Mouse (Mus musculus) CD4-positive, CD25-positive, alpha-beta regulatory T cell, adult 4 months (primary cell): ENCODE data around the gene Eif4h. TPM values are rescaled to one million over a fixed set of nuclear protein-coding genes. Genes with fewer than 3 reads are reported as not detected.
A peak's percentile ranks its signal among the peaks of the same experiment; 100 is the strongest.
"Not testable (repeated sequence)": the region's sequence is repeated elsewhere in the genome, so short reads cannot be mapped to it uniquely, and the experiment has no call there.

Experiments
- ATAC-seq: one replicate; pipeline ENCODE4 v1.8.0; 2017
- polyA plus RNA-seq, 2 experiments: library from polyadenylated mRNA; unstranded; fragments of 100-300 nt; shearing (Covaris generic); gene quantifications; one replicate each; pipeline ENCODE4 v1.2.1; 2017

Gene Eif4h
- polyA plus RNA-seq, 2 experiments from 2014 or later: 94.2 to 96.9 TPM

- not testable (repeated sequence) for ATAC-seq
Measured at GRCm38 (mm10) chr5:134648976-134649375, 9.7 kb upstream of the Eif4h start.

- ATAC-seq: no peak
Measured at GRCm38 (mm10) chr5:134647394-134647793, 8.1 kb upstream of the Eif4h start.

DNA sequence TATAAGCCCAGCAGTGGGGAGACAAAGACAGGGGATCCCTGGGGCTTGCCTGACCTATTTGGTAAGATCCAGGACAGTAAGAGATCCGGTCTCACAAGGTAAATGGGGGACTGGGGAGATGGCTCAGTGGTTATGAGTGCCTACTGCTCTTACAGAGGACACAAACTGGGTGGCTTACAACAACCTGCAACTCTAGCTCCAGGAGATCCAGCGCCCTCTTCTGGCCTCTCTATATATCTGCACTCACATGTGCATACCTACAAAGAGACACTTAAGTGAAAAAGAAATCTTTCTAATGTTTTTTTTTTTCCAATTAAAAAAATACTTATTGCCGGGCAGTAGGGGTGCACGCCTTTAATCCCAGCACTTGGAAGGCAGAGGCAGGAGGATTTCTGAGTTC, 7.2 kb upstream of the Eif4h start:
- ATAC-seq: no peak

GRCm38 (mm10) chr5:134644643-134645118, 5.4 kb upstream of the Eif4h start:
- no peak for ATAC-seq

DNA sequence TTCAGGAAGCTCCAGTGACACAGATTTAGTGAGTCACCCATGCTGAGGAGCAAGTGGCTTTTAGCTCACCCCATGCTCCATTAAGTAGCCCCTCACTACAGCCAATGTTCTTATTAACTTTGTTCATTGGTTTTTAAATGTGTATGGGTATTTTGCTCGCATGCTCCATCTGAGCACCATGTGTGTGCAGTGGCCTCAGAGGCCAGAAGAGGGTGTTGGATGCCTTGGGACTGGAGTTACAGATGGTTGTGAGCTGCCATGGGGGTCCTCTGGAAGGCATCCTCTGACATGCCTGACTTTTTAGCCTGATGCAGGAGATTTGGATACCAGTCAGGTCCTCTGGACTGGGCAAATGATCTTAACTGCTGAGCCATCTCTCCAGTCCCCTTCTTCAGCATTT, 4.8 kb upstream of the Eif4h start:
- ATAC-seq: no peak

DNA sequence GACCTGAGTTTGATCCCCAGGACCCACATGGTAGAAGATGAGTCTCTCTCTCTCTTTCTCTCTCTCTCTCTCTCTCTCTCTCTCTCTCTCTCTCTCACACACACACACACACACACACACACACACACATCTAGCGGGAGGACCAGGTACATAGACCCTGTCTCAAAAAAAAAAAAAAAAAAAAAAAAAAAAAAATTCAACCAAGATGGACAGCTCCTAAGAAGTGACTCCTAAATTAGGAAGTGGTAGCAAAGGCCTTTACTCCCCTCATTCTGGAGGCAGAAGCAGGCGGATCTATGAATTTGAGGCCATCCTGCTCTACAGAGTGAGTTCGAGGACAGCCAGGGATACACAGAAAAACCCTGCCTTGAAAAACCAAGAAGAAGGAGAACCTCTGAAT, 1.1 kb upstream of the Eif4h start:
- ATAC-seq: no peak

DNA sequence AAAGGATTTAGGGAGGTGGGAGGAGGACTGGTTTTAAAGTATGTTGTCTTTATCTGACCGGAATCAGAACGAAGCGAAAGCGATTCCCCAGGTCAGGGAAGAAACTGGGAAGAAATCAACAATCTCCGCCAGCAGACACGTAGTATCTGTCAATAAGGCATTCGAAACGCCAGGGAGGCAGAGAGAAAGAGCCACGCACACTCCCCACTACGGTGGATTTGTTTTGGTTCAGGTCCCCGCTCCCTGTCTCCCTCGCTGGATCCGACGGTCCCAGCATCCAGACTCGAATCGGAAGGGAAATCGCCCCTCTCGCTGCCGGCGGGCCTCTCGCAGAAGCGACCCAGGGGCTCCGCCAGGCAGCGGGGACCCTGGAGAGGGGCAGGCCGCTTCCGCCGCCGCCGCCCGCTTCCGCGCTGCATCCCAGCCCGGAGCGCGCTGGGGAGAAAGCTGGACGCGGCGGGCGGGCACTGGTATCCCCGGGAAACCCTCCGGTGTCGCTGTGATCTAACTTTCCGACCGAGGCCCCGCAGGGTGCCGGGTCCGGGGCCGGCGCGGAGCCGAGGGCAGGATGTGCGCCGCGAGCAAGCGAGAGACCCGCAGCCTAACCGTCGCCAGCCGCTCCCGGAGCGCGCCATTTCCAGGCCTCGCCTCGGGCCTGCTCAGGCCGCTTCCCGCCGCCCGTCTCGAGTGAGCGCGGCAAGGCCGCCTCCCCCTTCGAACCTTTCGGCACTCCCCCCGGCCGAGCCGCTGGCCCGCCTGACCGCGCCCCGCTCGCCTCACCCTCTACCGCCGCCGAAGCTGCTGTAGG, 625 bp downstream of the Eif4h start:
- peak; percentile 61 for ATAC-seq

GRCm38 (mm10) chr5:134637820-134638367, 1.4 kb downstream of the Eif4h start:
- ATAC-seq: no peak

GRCm38 (mm10) chr5:134632841-134633240, 6.4 kb downstream of the Eif4h start:
- ATAC-seq: no peak

- ATAC-seq: no peak
Measured at GRCm38 (mm10) chr5:134630835-134631234, 8.5 kb downstream of the Eif4h start.

- ATAC-seq: no peak
Measured at GRCm38 (mm10) chr5:134629508-134629907, 9.8 kb downstream of the Eif4h start.

GRCm38 (mm10) chr5:134622069-134622468, 17.2 kb downstream of the Eif4h start:
- ATAC-seq: no peak

DNA sequence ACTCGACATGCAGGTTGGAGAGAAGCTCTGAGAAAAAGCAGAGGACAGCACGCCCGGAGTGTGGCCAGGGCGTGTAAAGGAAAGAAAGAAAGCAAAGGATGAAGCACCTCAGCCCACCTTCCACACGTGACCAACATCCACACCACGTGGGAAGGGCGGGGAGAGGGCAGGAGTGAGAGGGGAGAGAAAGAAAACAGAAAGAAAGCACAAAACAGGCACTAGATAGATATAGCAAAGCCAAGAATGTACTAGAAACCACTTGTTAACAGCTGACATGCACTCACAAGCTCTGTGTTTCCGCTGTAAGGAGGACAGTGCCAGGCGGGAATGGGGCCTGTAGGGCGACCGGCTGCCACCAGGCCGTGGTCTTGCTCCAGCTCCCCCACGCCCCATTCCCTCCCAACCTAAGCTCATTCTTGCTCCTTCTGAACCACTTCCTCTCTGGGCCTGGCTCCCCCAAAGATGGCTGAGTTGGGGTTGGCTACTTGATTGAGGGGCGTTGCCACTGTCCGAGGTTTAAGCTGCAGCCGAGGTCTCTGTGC, 18.1 kb downstream of the Eif4h start:
- ATAC-seq: no peak

GRCm38 (mm10) chr5:134620457-134620856, 18.8 kb downstream of the Eif4h start:
- no peak for ATAC-seq

DNA sequence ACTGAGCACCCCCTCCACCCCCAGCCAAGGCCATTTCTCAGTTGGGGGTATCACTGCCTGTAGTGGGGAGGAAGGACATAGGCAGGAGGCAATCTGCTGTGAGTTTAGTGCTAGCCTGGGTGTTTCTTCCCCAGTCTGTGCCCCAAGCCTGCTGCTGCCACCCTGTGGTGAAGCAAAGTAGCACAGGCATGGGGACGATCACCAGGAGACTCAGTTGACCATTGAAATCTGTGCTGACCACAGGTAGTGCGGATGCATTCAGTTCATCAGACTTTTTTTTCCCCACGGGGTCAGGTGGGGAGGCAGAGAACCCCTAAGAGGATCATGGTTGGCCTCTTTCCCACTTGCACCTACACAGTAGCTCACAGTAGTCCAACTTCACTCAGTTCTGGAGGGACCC, 22.2 kb downstream of the Eif4h start:
- peak; percentile 68 for ATAC-seq

DNA sequence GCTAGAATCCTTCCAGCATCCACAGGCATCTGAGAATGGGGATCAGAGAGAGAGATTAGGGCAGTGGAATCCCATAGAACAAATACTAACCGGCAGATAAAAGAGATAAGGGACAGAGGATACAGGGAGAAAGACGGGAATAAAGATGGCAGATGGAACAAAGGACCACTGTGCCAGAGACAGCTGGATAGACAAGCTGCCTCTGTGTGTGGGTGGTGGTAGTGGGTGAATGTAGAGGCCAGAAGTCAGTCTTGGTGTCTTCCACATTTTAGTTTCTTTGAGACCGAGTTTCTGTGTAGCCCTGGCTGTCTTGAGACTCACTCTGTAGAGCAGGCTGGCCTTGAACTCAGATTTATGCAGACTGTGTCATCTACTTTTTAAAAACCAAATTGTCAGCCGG, 23.5 kb downstream of the Eif4h start:
- ATAC-seq: no peak

GRCm38 (mm10) chr5:134615380-134615779, 23.9 kb downstream of the Eif4h start:
- ATAC-seq: no peak

GRCm38 (mm10) chr5:134614802-134615201, 24.5 kb downstream of the Eif4h start, which contains the start of gene Lat2:
Gene Lat2 (minus strand): TSS chr5:134615025.
- peak; percentile 62 for ATAC-seq

- no peak for ATAC-seq
Measured at GRCm38 (mm10) chr5:134614296-134614695, 25.0 kb downstream of the Eif4h start.

DNA sequence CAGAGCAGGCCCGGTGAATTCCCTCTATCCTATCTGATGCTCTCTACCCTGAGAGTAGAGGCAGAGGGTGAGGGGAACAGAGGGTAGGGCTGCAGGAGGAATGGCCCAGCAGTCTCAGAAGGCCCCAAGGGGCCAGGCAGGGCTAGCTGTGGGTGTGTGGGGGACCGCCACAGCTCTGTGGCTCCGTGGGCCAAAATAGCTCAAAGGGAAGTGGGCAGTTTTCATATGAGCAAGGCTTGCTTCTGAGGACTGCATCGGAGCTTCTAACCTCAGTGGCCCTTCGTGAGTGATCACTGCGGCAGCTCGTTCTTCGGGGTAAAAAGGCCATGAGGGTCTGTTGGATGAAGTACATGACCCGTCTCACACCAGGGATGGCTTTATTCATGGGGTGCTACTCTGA, 25.6 kb downstream of the Eif4h start:
- no peak for ATAC-seq

GRCm38 (mm10) chr5:134611810-134612521, 27.3 kb downstream of the Eif4h start:
- no peak for ATAC-seq

GRCm38 (mm10) chr5:134609916-134610643, 29.2 kb downstream of the Eif4h start:
- no peak for ATAC-seq

GRCm38 (mm10) chr5:134607121-134607520, 32.2 kb downstream of the Eif4h start:
- no peak for ATAC-seq
